Mouse (Mus musculus): ENCODE data around the gene Tarm1. TPM values are rescaled to one million over a fixed set of nuclear protein-coding genes. Genes with fewer than 3 reads are reported as not detected.

The Tarm1 gene
- 2.9 and 3.7 TPM in 2 replicates for polyA plus RNA-seq (2012; rRNA removed)

- WGBS, result 76% methylated on average over 6 of the region's 6 CpGs
Measured at GRCm38 (mm10) chr7:3502439-3502838, at the start of gene Tarm1. TSS of gene Tarm1 (minus strand) at chr7:3502624.

GRCm38 (mm10) chr7:3505913-3506312, 3.5 kb upstream of the Tarm1 start:
- Histone ChIP-seq H3K27me3 (replicated peaks; ENCODE audit: control insufficient read depth, insufficient read depth, low read length) (no peaks in the 10 kb centered on the region), H3K27ac (ENCODE audit: insufficient read depth, low read depth, low read length) (no peak overlapping the region), H3K4me1 (ENCODE audit: control insufficient read depth, insufficient read depth, low read length) (no peaks in the 10 kb centered on the region), H3K4me3 (ENCODE audit: insufficient read depth, low read depth, low read length) (no peak overlapping the region), H3K36me3 (ENCODE audit: control insufficient read depth, insufficient read depth, low read length) (no peaks in the 10 kb centered on the region)
- DNase-seq, result no peak
- TF ChIP-seq POLR2A (IDR thresholded peaks at IDR 0.05; ENCODE audit: low read depth, low read length) (no peak), CTCF (conservative IDR thresholded peaks at IDR 0.05; ENCODE audit: insufficient read depth, insufficient read length, low read depth, low read length) (no peak)
- 77% methylated on average over 3 of the region's 3 CpGs for WGBS

More at GRCm38 (mm10) chr7:3502439-3502838, at the start of gene Tarm1:
- H3K27me3 ChIP-seq (replicated peaks; ENCODE audit: control insufficient read depth, insufficient read depth, low read length), result no peaks in the 10 kb centered on the region
- no peaks in the 10 kb centered on the region for H3K4me1 ChIP-seq (ENCODE audit: control insufficient read depth, insufficient read depth, low read length)
- H3K4me3 ChIP-seq (ENCODE audit: insufficient read depth, low read depth, low read length), result no peak within 1 kb of the TSS
- TF ChIP-seq POLR2A (IDR thresholded peaks at IDR 0.05; ENCODE audit: low read depth, low read length), result no peak
- no peak for TF ChIP-seq CTCF (conservative IDR thresholded peaks at IDR 0.05; ENCODE audit: insufficient read depth, insufficient read length, low read depth, low read length)
- no peak within 1 kb of the TSS for H3K27ac ChIP-seq (ENCODE audit: insufficient read depth, low read depth, low read length)
- no peaks in the 10 kb centered on the region for H3K36me3 ChIP-seq (ENCODE audit: control insufficient read depth, insufficient read depth, low read length)
- DNase-seq, result no peak

- H3K27me3 ChIP-seq (replicated peaks; ENCODE audit: control insufficient read depth, insufficient read depth, low read length), result no peaks in the 10 kb centered on the region
- 94% methylated on average over 1 of the region's 1 CpGs for WGBS
- no peak for DNase-seq
- no peaks in the 10 kb centered on the region for H3K36me3 ChIP-seq (ENCODE audit: control insufficient read depth, insufficient read depth, low read length)
- H3K4me1 ChIP-seq (ENCODE audit: control insufficient read depth, insufficient read depth, low read length), result no peaks in the 10 kb centered on the region
- H3K4me3 ChIP-seq (ENCODE audit: insufficient read depth, low read depth, low read length), result no peak overlapping the region
- no peak overlapping the region for H3K27ac ChIP-seq (ENCODE audit: insufficient read depth, low read depth, low read length)
- TF ChIP-seq CTCF (conservative IDR thresholded peaks at IDR 0.05; ENCODE audit: insufficient read depth, insufficient read length, low read depth, low read length), result no peak
- TF ChIP-seq POLR2A (IDR thresholded peaks at IDR 0.05; ENCODE audit: low read depth, low read length), result no peak
Measured at GRCm38 (mm10) chr7:3500406-3500805, 2.0 kb downstream of the Tarm1 start.

GRCm38 (mm10) chr7:3481948-3482608, 20.3 kb downstream of the Tarm1 start:
- Histone ChIP-seq H3K36me3 (ENCODE audit: control insufficient read depth, insufficient read depth, low read length) (no peaks in the 10 kb centered on the region), H3K27ac (ENCODE audit: insufficient read depth, low read depth, low read length) (no peak overlapping the region), H3K27me3 (replicated peaks; ENCODE audit: control insufficient read depth, insufficient read depth, low read length) (no peaks in the 10 kb centered on the region; the same call in 1 of the 2 replicates), H3K4me1 (ENCODE audit: control insufficient read depth, insufficient read depth, low read length) (no peaks in the 10 kb centered on the region), H3K4me3 (ENCODE audit: insufficient read depth, low read depth, low read length) (no peak overlapping the region)
- TF ChIP-seq CTCF (conservative IDR thresholded peaks at IDR 0.05; ENCODE audit: insufficient read depth, insufficient read length, low read depth, low read length), result no peak
- no peak for TF ChIP-seq POLR2A (IDR thresholded peaks at IDR 0.05; ENCODE audit: low read depth, low read length)
- WGBS, result 85% methylated on average over 6 of the region's 6 CpGs
- no peak for DNase-seq

GRCm38 (mm10) chr7:3476728-3477127, 25.7 kb downstream of the Tarm1 start:
- TF ChIP-seq CTCF (conservative IDR thresholded peaks at IDR 0.05; ENCODE audit: insufficient read depth, insufficient read length, low read depth, low read length) (no peak), POLR2A (IDR thresholded peaks at IDR 0.05; ENCODE audit: low read depth, low read length) (no peak)
- H3K27ac ChIP-seq (ENCODE audit: insufficient read depth, low read depth, low read length), result no peak overlapping the region
- 48% methylated on average over 5 of the region's 5 CpGs for WGBS

GRCm38 (mm10) chr7:3474291-3475080, 27.9 kb downstream of the Tarm1 start:
- no peak overlapping the region for H3K4me3 ChIP-seq (ENCODE audit: insufficient read depth, low read depth, low read length)
- WGBS, result 11% methylated on average over 19 of the region's 19 CpGs
- TF ChIP-seq CTCF (conservative IDR thresholded peaks at IDR 0.05; ENCODE audit: insufficient read depth, insufficient read length, low read depth, low read length) (no peak), POLR2A (IDR thresholded peaks at IDR 0.05; ENCODE audit: low read depth, low read length) (no peak)
- H3K27ac ChIP-seq (ENCODE audit: insufficient read depth, low read depth, low read length), result no peak overlapping the region
- H3K4me1 ChIP-seq (ENCODE audit: control insufficient read depth, insufficient read depth, low read length), result no peaks in the 10 kb centered on the region
- no peaks in the 10 kb centered on the region for H3K36me3 ChIP-seq (ENCODE audit: control insufficient read depth, insufficient read depth, low read length)
- no peaks in the 10 kb centered on the region for H3K27me3 ChIP-seq (replicated peaks; ENCODE audit: control insufficient read depth, insufficient read depth, low read length)
- no peak for DNase-seq

More at GRCm38 (mm10) chr7:3476728-3477127, 25.7 kb downstream of the Tarm1 start:
- Histone ChIP-seq H3K4me3 (ENCODE audit: insufficient read depth, low read depth, low read length) (no peak overlapping the region), H3K4me1 (ENCODE audit: control insufficient read depth, insufficient read depth, low read length) (no peaks in the 10 kb centered on the region), H3K27me3 (replicated peaks; ENCODE audit: control insufficient read depth, insufficient read depth, low read length) (no peaks in the 10 kb centered on the region), H3K36me3 (ENCODE audit: control insufficient read depth, insufficient read depth, low read length) (no peaks in the 10 kb centered on the region)
- DNase-seq, result no peak

GRCm38 (mm10) chr7:3472774-3473173, 29.6 kb downstream of the Tarm1 start:
- Histone ChIP-seq H3K36me3 (ENCODE audit: control insufficient read depth, insufficient read depth, low read length) (no peaks in the 10 kb centered on the region), H3K4me3 (ENCODE audit: insufficient read depth, low read depth, low read length) (no peak overlapping the region), H3K27ac (ENCODE audit: insufficient read depth, low read depth, low read length) (no peak overlapping the region), H3K4me1 (ENCODE audit: control insufficient read depth, insufficient read depth, low read length) (no peaks in the 10 kb centered on the region), H3K27me3 (replicated peaks; ENCODE audit: control insufficient read depth, insufficient read depth, low read length) (no peaks in the 10 kb centered on the region)
- DNase-seq, result no peak
- WGBS, result 53% methylated on average over 3 of the region's 3 CpGs
- TF ChIP-seq CTCF (conservative IDR thresholded peaks at IDR 0.05; ENCODE audit: insufficient read depth, insufficient read length, low read depth, low read length), result no peak
